Comparison of ENCODE assay signal across 17 mouse cellular contexts in genomic region chr2:69893891-69894290, GRCm38 (mm10).
"Had no signal": no experiment of that assay in that cellular context is flagged by ENCODE, and none has a peak within 500 bp of the region (broad histone marks: within the 10 kb centered on the region; RNA-seq: fewer than 3 reads in every experiment).

No protein-coding gene starts in this region.

- ATAC-seq: liver, postnatal 0 days; lung, postnatal 0 days; midbrain, embryonic 15.5 days had no signal

- H3K4me3 ChIP-seq: lung, embryonic 15.5 days; megakaryocyte, embryonic 14.5 days; midbrain, embryonic 12.5 days; midbrain, embryonic 15.5 days; neural tube, embryonic 12.5 days; stomach, embryonic 15.5 days had no signal

- DNase-seq: liver, postnatal 0 days; lung, adult 2 months; lung, postnatal 14 days; lung, postnatal 36 days; right cerebral cortex, postnatal 14 days; thymus, adult 2 months; thymus, postnatal 25 days; thymus, postnatal 4 days had no signal

- H3K9ac ChIP-seq: liver, postnatal 0 days; lung, embryonic 15.5 days; midbrain, embryonic 12.5 days; midbrain, embryonic 15.5 days; neural tube, embryonic 12.5 days; stomach, embryonic 15.5 days had no signal

- H3K4me2 ChIP-seq: lung, embryonic 15.5 days; midbrain, embryonic 12.5 days; midbrain, embryonic 15.5 days; neural tube, embryonic 12.5 days; stomach, embryonic 15.5 days had no signal

- H3K9me3 ChIP-seq: lung, embryonic 15.5 days; megakaryocyte, embryonic 14.5 days; midbrain, embryonic 12.5 days; midbrain, embryonic 15.5 days; neural tube, embryonic 12.5 days; stomach, embryonic 15.5 days had no signal

- H3K4me1 ChIP-seq: stomach, embryonic 15.5 days had no signal

- H3K27me3 ChIP-seq: lung, embryonic 15.5 days; megakaryocyte, embryonic 14.5 days; midbrain, embryonic 12.5 days; midbrain, embryonic 15.5 days; neural tube, embryonic 12.5 days; stomach, embryonic 15.5 days had no signal

- H3K36me3 ChIP-seq: lung, embryonic 15.5 days; midbrain, embryonic 12.5 days; midbrain, embryonic 15.5 days; neural tube, embryonic 12.5 days; stomach, embryonic 15.5 days had no signal

- H3K27ac ChIP-seq: lung, embryonic 15.5 days; macrophage; midbrain, embryonic 12.5 days; midbrain, embryonic 15.5 days; neural tube, embryonic 12.5 days; stomach, embryonic 15.5 days; stomach, postnatal 0 days had no signal
